Mouse (Mus musculus) heart, adult 8-10 months (tissue): Measurements from ENCODE around the gene Eps8. TPM values are rescaled to one million over a fixed set of nuclear protein-coding genes. Genes with fewer than 3 reads are reported as not detected.

Experiments
- total RNA-seq, 4 experiments: library from RNA; stranded (reverse); gene quantifications; 2 replicates each; pipeline ENCODE4 v1.2.4; 2022

Eps8 gene
- total RNA-seq, 4 experiments from 2014 or later = 9.3 to 12.2 (median 10.8) TPM

Other genes with a start within 250 kb of the Eps8 start
- 10 to 100 TPM; 80.2 to 90.5 (median 84.3) TPM for gene Strap, start 80.2 kb upstream of the Eps8 start, total RNA-seq
- gene Dera, start 99.7 kb upstream of the Eps8 start, total RNA-seq = 10 to 100 TPM in 1 of 4 experiments, 1 to 10 TPM in 3; 3.7 to 11.8 (median 5.5) TPM